ENCODE assay signal across 7 mouse cellular contexts in the genomic region with DNA sequence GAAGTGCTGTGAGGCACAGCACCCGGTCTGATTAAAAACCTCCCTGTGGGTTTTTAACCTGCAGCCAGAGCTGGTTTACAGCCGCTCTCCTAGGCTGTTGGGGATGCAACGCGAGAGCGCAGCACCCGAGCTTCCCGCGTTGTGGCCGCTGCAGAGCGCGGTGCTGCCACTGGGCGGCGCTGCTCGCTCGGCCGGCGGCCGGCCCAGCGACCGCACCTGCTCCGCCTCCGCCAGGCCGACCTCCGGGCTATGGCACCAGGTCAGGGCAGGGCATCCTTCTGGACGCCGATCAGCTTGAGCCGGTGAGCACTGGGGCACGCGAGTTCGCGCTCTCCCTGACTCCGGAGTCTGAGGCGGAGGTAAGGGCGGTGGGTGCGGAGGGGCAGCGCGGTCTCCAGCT. TPM values are rescaled to one million over a fixed set of nuclear protein-coding genes. Genes with fewer than 3 reads are reported as not detected.
DNase-seq lines count a peak whose midpoint lies in the region; ATAC-seq and TF ChIP-seq lines count a peak whose summit lies in the region.

No protein-coding gene starts in this region.

- H3K27ac ChIP-seq in forebrain, embryonic 10.5 days: peak overlapping the region; percentile 84
- no peak overlapping the region for H3K27ac ChIP-seq in hindbrain, embryonic 15.5 days (replicated peaks)
- H3K27ac ChIP-seq in spleen, adult 2 months (ENCODE audit: insufficient read depth, low read length): no peak overlapping the region

- TF ChIP-seq POLR2A in spleen, adult 2 months (IDR thresholded peaks at IDR 0.05; ENCODE audit: low read depth, low read length): no peak

- ATAC-seq in hindbrain, embryonic 15.5 days (ENCODE audit: low FRiP score, low read depth): peak; percentile 54

- WGBS in forebrain, embryonic 10.5 days: under 1% methylated on average over 37 of the region's 37 CpGs
- WGBS in hindbrain, embryonic 15.5 days: under 1% methylated on average over 36 of the region's 37 CpGs
- WGBS in spleen, adult 2 months: under 1% methylated on average over 37 of the region's 37 CpGs

- intact Hi-C loops in left cerebral cortex, postnatal 4 days (cut with DNase I): no loop called here

- peak; percentile 80 for TF ChIP-seq CTCF in spleen, adult 2 months (IDR thresholded peaks at IDR 0.05; ENCODE audit: extremely low read depth, insufficient read depth, insufficient read length, insufficient replicate concordance)

- H3K9me3 ChIP-seq in forebrain, embryonic 10.5 days: no peaks in the 10 kb centered on the region
- H3K9me3 ChIP-seq in hindbrain, embryonic 15.5 days: no peaks in the 10 kb centered on the region

- peaks cover 33% of the 10 kb centered on the region for H3K27me3 ChIP-seq in forebrain, embryonic 10.5 days (ENCODE audit: poor library complexity, severe bottlenecking)
- H3K27me3 ChIP-seq in hindbrain, embryonic 15.5 days: no peaks in the 10 kb centered on the region
- H3K27me3 ChIP-seq in spleen, adult 2 months (ENCODE audit: control insufficient read depth, insufficient read depth, low read length): peaks cover 5% of the 10 kb centered on the region; the same call in 1 of the 2 replicates

- no peaks in the 10 kb centered on the region for H3K36me3 ChIP-seq in forebrain, embryonic 10.5 days (replicated peaks)
- H3K36me3 ChIP-seq in hindbrain, embryonic 15.5 days: no peaks in the 10 kb centered on the region
- no peaks in the 10 kb centered on the region for H3K36me3 ChIP-seq in spleen, adult 2 months (ENCODE audit: control insufficient read depth, insufficient read depth, low read length)

- peak; percentile 70 for DNase-seq in Muller cell, postnatal 12 days (ENCODE audit: inconsistent ontology term)
- DNase-seq in c-Kit-negative CD71-positive TER-119-positive erythroid progenitor cells, embryonic 14.5 days (ENCODE audit: low read depth, low spot score): peak; percentile 24
- DNase-seq in forebrain, embryonic 10.5 days (ENCODE audit: extremely low spot score, low spot score): peak; percentile 76
- DNase-seq in left cerebral cortex, postnatal 4 days: peak; percentile 55
- DNase-seq in mesoderm, embryonic 11.5 days (ENCODE audit: low read depth, low spot score): peak; percentile 83
- peak; percentile 19 to 41 for DNase-seq in spleen, adult 2 months (ENCODE audit: low read depth in 1 of 2, low spot score in 2 of 2)

- H3K4me3 ChIP-seq in forebrain, embryonic 10.5 days: peak overlapping the region; percentile 59
- peak overlapping the region; percentile 34 for H3K4me3 ChIP-seq in hindbrain, embryonic 15.5 days
- H3K4me3 ChIP-seq in spleen, adult 2 months (ENCODE audit: extremely low read depth, insufficient read depth, insufficient read length): peak overlapping the region; percentile 53; the same call in 1 of the 2 replicates

- H3K9ac ChIP-seq in hindbrain, embryonic 15.5 days: peak overlapping the region; percentile 11

- peaks cover 30% of the 10 kb centered on the region for H3K4me1 ChIP-seq in forebrain, embryonic 10.5 days
- peaks cover 18% of the 10 kb centered on the region for H3K4me1 ChIP-seq in hindbrain, embryonic 15.5 days (replicated peaks)
- peaks cover 9% of the 10 kb centered on the region for H3K4me1 ChIP-seq in spleen, adult 2 months (ENCODE audit: control insufficient read depth, insufficient read depth, insufficient read length)

- H3K4me2 ChIP-seq in hindbrain, embryonic 15.5 days: peak overlapping the region; percentile 70

RNA-seq across cellular contexts. Expression of gene Pard6b, which starts 36.3 kb away (rescaled TPM):
- 9.3 and 10.4 TPM in 2 replicates for polyA plus RNA-seq in forebrain, embryonic 10.5 days (2016; fragmentation: Nextera tagmentation; extraction: Ambion mirVana)
- polyA plus RNA-seq in hindbrain, embryonic 15.5 days (2015; fragmentation: Nextera tagmentation; extraction: Ambion mirVana): 5.8 and 7.2 TPM in 2 replicates
- 1 to 10 TPM; 4.3 to 4.9 TPM for total RNA-seq in left cerebral cortex, postnatal 4 days (2021)
- 1.5 and 2.1 TPM in 2 replicates for polyA plus RNA-seq in spleen, adult 2 months (2012; rRNA removed)

Comparison
In these comparisons a context has a peak if more than half of its experiments do, and no peak if none do; other contexts are left out.
1. DNase-seq: peak in every context shown above with its lines; median percentile 83 in mesoderm, embryonic 11.5 days; 76 in forebrain, embryonic 10.5 days; 70 in Muller cell, postnatal 12 days; 55 in left cerebral cortex, postnatal 4 days; 30 in spleen, adult 2 months; 24 in c-Kit-negative CD71-positive TER-119-positive erythroid progenitor cells, embryonic 14.5 days.